Mouse (Mus musculus): Measurements from ENCODE around the gene Nasp. TPM values are rescaled to one million over a fixed set of nuclear protein-coding genes. Genes with fewer than 3 reads are reported as not detected.
A peak's percentile ranks its signal among the peaks of the same experiment; 100 is the strongest.

Nasp gene
- polyA plus RNA-seq, 1 experiment from 2014 or later: 99.2 TPM

- no peaks in the 10 kb centered on the region for H3K27me3 ChIP-seq (replicated peaks; ENCODE audit: control insufficient read depth, insufficient read depth, low read length)
- H3K4me2 ChIP-seq (ENCODE audit: low read depth, low read length): no peak overlapping the region
- H3K9me3 ChIP-seq (ENCODE audit: control insufficient read depth, low read length): no peaks in the 10 kb centered on the region
- peaks cover 37% of the 10 kb centered on the region for H3K36me3 ChIP-seq (ENCODE audit: control insufficient read depth, insufficient read depth, low read length)
- peaks cover 11% of the 10 kb centered on the region for H3K4me1 ChIP-seq (ENCODE audit: control insufficient read depth, insufficient read depth, low read length)
- DNase-seq (ENCODE audit: low spot score) (no peak), ATAC-seq (ENCODE audit: low read depth) (no peak)
- H3K9ac ChIP-seq (ENCODE audit: low read depth, low read length): no peak overlapping the region
- H3K4me3 ChIP-seq (ENCODE audit: low read depth, low read length): no peak overlapping the region
- WGBS: 94% methylated on average over 4 of the region's 4 CpGs
- no peak overlapping the region for H3K27ac ChIP-seq (replicated peaks; ENCODE audit: low read depth, low read length)
Measured at GRCm38 (mm10) chr4:116624831-116625230, 2.9 kb downstream of the Nasp start.

DNA sequence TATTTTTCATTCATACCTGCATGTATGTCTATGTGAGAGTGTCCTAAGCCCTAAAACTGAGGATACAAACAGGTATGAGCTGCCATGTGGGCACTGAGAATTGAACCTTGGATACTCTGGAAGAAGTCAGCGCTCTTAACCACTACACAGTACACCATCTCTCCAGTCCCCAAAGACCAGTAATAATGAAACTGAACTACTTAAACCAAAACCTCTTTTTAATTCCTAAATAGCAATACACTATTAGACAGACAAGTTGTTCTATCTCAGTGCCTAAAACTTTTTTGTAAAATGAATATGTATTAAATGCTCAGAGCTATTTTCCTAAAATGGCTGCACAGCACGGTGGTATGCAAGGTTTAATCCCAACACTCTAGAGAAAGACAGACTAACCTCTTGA, 12.5 kb downstream of the Nasp start:
- peaks cover 85% of the 10 kb centered on the region for H3K36me3 ChIP-seq (ENCODE audit: control insufficient read depth, insufficient read depth, low read length)
- no peak overlapping the region for H3K4me3 ChIP-seq (ENCODE audit: low read depth, low read length)
- DNase-seq (ENCODE audit: low spot score) (no peak), ATAC-seq (ENCODE audit: low read depth) (no peak)
- H3K4me1 ChIP-seq (ENCODE audit: control insufficient read depth, insufficient read depth, low read length): no peaks in the 10 kb centered on the region
- no peak overlapping the region for H3K27ac ChIP-seq (replicated peaks; ENCODE audit: low read depth, low read length)
- 95% methylated on average over 2 of the region's 2 CpGs for WGBS
- H3K9me3 ChIP-seq (ENCODE audit: control insufficient read depth, low read length): no peaks in the 10 kb centered on the region
- no peak overlapping the region for H3K9ac ChIP-seq (ENCODE audit: low read depth, low read length)
- no peaks in the 10 kb centered on the region for H3K27me3 ChIP-seq (replicated peaks; ENCODE audit: control insufficient read depth, insufficient read depth, low read length)
- no peak overlapping the region for H3K4me2 ChIP-seq (ENCODE audit: low read depth, low read length)

GRCm38 (mm10) chr4:116612621-116613020, 15.1 kb downstream of the Nasp start:
- no peak overlapping the region for H3K9ac ChIP-seq (ENCODE audit: low read depth, low read length)
- ATAC-seq (ENCODE audit: low read depth) (no peak), DNase-seq (ENCODE audit: low spot score) (no peak)
- H3K4me3 ChIP-seq (ENCODE audit: low read depth, low read length): no peak overlapping the region
- peaks cover 83% of the 10 kb centered on the region for H3K36me3 ChIP-seq (ENCODE audit: control insufficient read depth, insufficient read depth, low read length)
- H3K4me1 ChIP-seq (ENCODE audit: control insufficient read depth, insufficient read depth, low read length): no peaks in the 10 kb centered on the region
- H3K9me3 ChIP-seq (ENCODE audit: control insufficient read depth, low read length): no peaks in the 10 kb centered on the region
- H3K27ac ChIP-seq (replicated peaks; ENCODE audit: low read depth, low read length): no peak overlapping the region
- no peak overlapping the region for H3K4me2 ChIP-seq (ENCODE audit: low read depth, low read length)
- H3K27me3 ChIP-seq (replicated peaks; ENCODE audit: control insufficient read depth, insufficient read depth, low read length): no peaks in the 10 kb centered on the region
- 91% methylated on average over 2 of the region's 2 CpGs for WGBS

- ATAC-seq (ENCODE audit: low read depth) (peak; percentile 95), DNase-seq (ENCODE audit: low spot score) (peak; percentile 95)
- H3K4me1 ChIP-seq (ENCODE audit: control insufficient read depth, insufficient read depth, low read length): peaks cover 10% of the 10 kb centered on the region; the same call in 1 of the 2 replicates
- no peaks in the 10 kb centered on the region for H3K9me3 ChIP-seq (ENCODE audit: control insufficient read depth, low read length)
- peak overlapping the region; percentile 66 for H3K4me3 ChIP-seq (ENCODE audit: low read depth, low read length)
- peaks cover 50% of the 10 kb centered on the region for H3K36me3 ChIP-seq (ENCODE audit: control insufficient read depth, insufficient read depth, low read length)
- peak overlapping the region; percentile 87 for H3K4me2 ChIP-seq (ENCODE audit: low read depth, low read length)
- WGBS: 1% methylated on average over 40 of the region's 50 CpGs
- no peaks in the 10 kb centered on the region for H3K27me3 ChIP-seq (replicated peaks; ENCODE audit: control insufficient read depth, insufficient read depth, low read length)
- H3K9ac ChIP-seq (ENCODE audit: low read depth, low read length): peak overlapping the region; percentile 76
- peak overlapping the region; percentile 76 for H3K27ac ChIP-seq (replicated peaks; ENCODE audit: low read depth, low read length)
Measured at GRCm38 (mm10) chr4:116596978-116597881, 30.5 kb downstream of the Nasp start.

- DNase-seq (ENCODE audit: low spot score): no peak
- ATAC-seq (ENCODE audit: low read depth): no peak
- Histone ChIP-seq H3K27me3 (replicated peaks; ENCODE audit: control insufficient read depth, insufficient read depth, low read length) (no peaks in the 10 kb centered on the region), H3K9me3 (ENCODE audit: control insufficient read depth, low read length) (no peaks in the 10 kb centered on the region), H3K36me3 (ENCODE audit: control insufficient read depth, insufficient read depth, low read length) (peaks cover 50% of the 10 kb centered on the region), H3K4me2 (ENCODE audit: low read depth, low read length) (peak within 1 kb of the TSS; percentile 87), H3K4me3 (ENCODE audit: low read depth, low read length) (peak within 1 kb of the TSS; percentile 66), H3K27ac (replicated peaks; ENCODE audit: low read depth, low read length) (peak within 1 kb of the TSS; percentile 76), H3K9ac (ENCODE audit: low read depth, low read length) (peak within 1 kb of the TSS; percentile 76), H3K4me1 (ENCODE audit: control insufficient read depth, insufficient read depth, low read length) (peaks cover 10% of the 10 kb centered on the region; the same call in 1 of the 2 replicates)
- 26% methylated on average over 5 of the region's 5 CpGs for WGBS
Measured at GRCm38 (mm10) chr4:116596379-116596778, 31.4 kb downstream of the Nasp start, which contains the start of gene Ccdc17. TSS of gene Ccdc17 (plus strand) at chr4:116596654.

GRCm38 (mm10) chr4:116595793-116596192, 31.9 kb downstream of the Nasp start:
- no peaks in the 10 kb centered on the region for H3K9me3 ChIP-seq (ENCODE audit: control insufficient read depth, low read length)
- H3K27me3 ChIP-seq (replicated peaks; ENCODE audit: control insufficient read depth, insufficient read depth, low read length): no peaks in the 10 kb centered on the region
- H3K4me2 ChIP-seq (ENCODE audit: low read depth, low read length): no peak overlapping the region
- no peak overlapping the region for H3K27ac ChIP-seq (replicated peaks; ENCODE audit: low read depth, low read length)
- ATAC-seq (ENCODE audit: low read depth) (no peak), DNase-seq (ENCODE audit: low spot score) (no peak)
- H3K4me3 ChIP-seq (ENCODE audit: low read depth, low read length): no peak overlapping the region
- no peak overlapping the region for H3K9ac ChIP-seq (ENCODE audit: low read depth, low read length)
- peaks cover 10% of the 10 kb centered on the region; the same call in 1 of the 2 replicates for H3K4me1 ChIP-seq (ENCODE audit: control insufficient read depth, insufficient read depth, low read length)
- 84% methylated on average over 8 of the region's 8 CpGs for WGBS
- H3K36me3 ChIP-seq (ENCODE audit: control insufficient read depth, insufficient read depth, low read length): peaks cover 50% of the 10 kb centered on the region

DNA sequence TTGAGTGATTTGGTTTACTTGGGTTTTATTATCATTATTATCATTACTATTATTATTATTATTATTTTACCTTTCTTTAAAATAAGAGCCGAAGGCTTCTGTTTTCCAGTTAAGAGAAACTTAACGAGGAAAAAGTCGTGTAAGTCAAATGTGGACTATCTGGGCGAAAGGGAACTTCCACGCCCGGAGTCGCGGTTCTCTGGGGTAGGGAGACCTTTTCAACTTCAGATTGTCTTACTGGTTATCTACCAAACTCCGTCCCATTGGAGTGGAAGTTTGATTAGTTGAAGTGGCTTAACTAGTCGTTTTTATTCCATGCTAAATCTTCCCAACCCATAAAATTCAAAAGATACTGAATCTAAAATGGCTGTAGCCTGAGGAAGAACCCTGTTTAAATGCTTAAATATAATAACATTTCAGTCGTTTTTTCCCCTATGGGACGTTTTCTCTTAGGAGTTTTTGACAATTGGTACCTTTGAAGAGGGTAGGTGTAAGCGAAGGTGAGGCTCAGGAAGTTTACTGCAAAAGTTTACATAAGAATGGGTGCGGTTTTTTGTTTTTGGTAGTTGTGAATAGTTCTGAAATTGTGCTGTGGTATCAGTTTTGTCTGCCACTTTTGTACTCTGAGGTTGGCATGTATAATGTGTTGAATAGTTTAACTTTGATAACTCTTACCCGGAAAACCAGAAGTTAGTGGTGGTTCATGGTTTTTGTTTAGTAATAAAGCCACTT, 69.4 kb downstream of the Nasp start:
- Histone ChIP-seq H3K4me1 (ENCODE audit: control insufficient read depth, insufficient read depth, low read length) (peaks cover 8% of the 10 kb centered on the region), H3K4me2 (ENCODE audit: low read depth, low read length) (peak overlapping the region; percentile 57), H3K36me3 (ENCODE audit: control insufficient read depth, insufficient read depth, low read length) (peaks cover 7% of the 10 kb centered on the region), H3K27ac (replicated peaks; ENCODE audit: low read depth, low read length) (peak overlapping the region; percentile 94), H3K9ac (ENCODE audit: low read depth, low read length) (peak overlapping the region; percentile 87), H3K9me3 (ENCODE audit: control insufficient read depth, low read length) (no peaks in the 10 kb centered on the region), H3K27me3 (replicated peaks; ENCODE audit: control insufficient read depth, insufficient read depth, low read length) (no peaks in the 10 kb centered on the region), H3K4me3 (ENCODE audit: low read depth, low read length) (peak overlapping the region; percentile 94)
- ATAC-seq (ENCODE audit: low read depth) (no peak), DNase-seq (ENCODE audit: low spot score) (peak; percentile 2)
- WGBS: 3% methylated on average over 15 of the region's 15 CpGs

DNA sequence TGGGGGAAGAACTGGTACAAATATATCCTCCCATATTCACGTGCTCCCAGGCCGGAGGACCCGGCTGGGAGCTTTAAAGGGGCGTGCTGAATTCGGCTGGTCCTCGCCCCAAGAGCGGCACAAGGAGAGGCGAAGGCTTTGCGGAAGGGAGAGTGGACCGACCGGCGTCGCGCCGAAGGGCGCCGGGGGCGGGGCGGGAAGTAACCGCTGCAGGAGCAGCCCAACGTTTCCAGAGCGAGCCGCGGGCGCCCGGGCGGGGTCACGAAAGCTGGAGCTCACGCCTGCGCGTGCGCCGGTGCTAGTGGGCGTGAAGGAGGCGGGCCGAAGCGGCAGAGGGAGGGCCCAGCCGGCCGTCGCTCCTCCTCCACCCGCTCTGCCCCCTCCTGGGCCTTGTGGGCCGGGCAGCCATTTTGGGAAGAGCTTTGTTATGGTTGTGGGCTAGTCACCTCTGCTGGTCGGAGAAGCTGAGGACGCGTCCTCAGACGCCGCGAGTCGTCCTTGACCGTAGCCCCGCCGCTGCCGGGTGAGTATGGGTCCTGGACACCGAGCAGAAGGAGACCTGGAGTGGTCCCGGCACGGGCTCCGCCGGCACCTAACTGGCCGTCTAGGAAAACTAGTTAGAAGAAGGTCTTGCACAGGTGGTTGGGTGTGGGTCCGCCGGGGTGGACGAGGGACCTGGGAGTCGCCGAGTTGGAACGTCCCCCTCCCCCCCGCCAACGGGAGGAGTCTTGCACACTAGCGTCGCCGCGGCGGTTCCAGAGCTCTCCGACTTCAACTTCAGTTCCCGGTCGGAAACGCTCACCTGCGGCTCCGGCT, 70.2 kb downstream of the Nasp start, which contains the start of gene Gpbp1l1:
TSS of gene Gpbp1l1 (plus strand) at position 353 of the 816 bp plus-strand sequence.
- no peaks in the 10 kb centered on the region for H3K27me3 ChIP-seq (replicated peaks; ENCODE audit: control insufficient read depth, insufficient read depth, low read length)
- H3K9ac ChIP-seq (ENCODE audit: low read depth, low read length): peak within 1 kb of the TSS; percentile 87
- under 1% methylated on average over 48 of the region's 78 CpGs for WGBS
- peak; percentile 96 for ATAC-seq (ENCODE audit: low read depth)
- H3K36me3 ChIP-seq (ENCODE audit: control insufficient read depth, insufficient read depth, low read length): peaks cover 13% of the 10 kb centered on the region
- no peaks in the 10 kb centered on the region for H3K9me3 ChIP-seq (ENCODE audit: control insufficient read depth, low read length)
- H3K27ac ChIP-seq (replicated peaks; ENCODE audit: low read depth, low read length): peak within 1 kb of the TSS; percentile 94
- DNase-seq (ENCODE audit: low spot score): peak; percentile 97
- peak within 1 kb of the TSS; percentile 94 for H3K4me3 ChIP-seq (ENCODE audit: low read depth, low read length)
- H3K4me2 ChIP-seq (ENCODE audit: low read depth, low read length): peak within 1 kb of the TSS; percentile 75
- peaks cover 8% of the 10 kb centered on the region for H3K4me1 ChIP-seq (ENCODE audit: control insufficient read depth, insufficient read depth, low read length)

Measured in embryonic facial prominence, embryonic 14.5 days (tissue).